Mouse (Mus musculus) erythroblast, embryonic 14.5 days (primary cell): ENCODE results near the gene Colec11. TPM values are rescaled to one million over a fixed set of nuclear protein-coding genes. Genes with fewer than 3 reads are reported as not detected.

ENCODE experiments used
- H3K27me3 ChIP-seq: 2 replicates; pipeline ENCODE4 v1.6.1; 2012; ENCODE audit warnings: inconsistent platforms; ENCODE audit not compliant: control insufficient read depth
- H3K36me3 ChIP-seq: 2 replicates; pipeline ENCODE4 v1.6.1; 2012; ENCODE audit warnings: mild to moderate bottlenecking, inconsistent platforms; ENCODE audit not compliant: control insufficient read depth
- H3K4me1 ChIP-seq: 2 replicates; pipeline ENCODE4 v1.6.1; 2012; ENCODE audit warnings: inconsistent platforms; ENCODE audit not compliant: control insufficient read depth
- H3K4me3 ChIP-seq: replicated peaks from 2 replicates; pipeline ENCODE3; 2012; ENCODE audit warnings: moderate library complexity, mild to moderate bottlenecking, inconsistent platforms
- H3K9me3 ChIP-seq: 2 replicates; pipeline ENCODE4 v1.6.1; 2012; ENCODE audit warnings: low read length, inconsistent platforms, mixed read lengths; ENCODE audit not compliant: control insufficient read depth
- GATA1 ChIP-seq: IDR thresholded peaks from 2 replicates; pipeline ENCODE4 v1.6.1; 2012; ENCODE audit warnings: low read length, inconsistent platforms, mixed read lengths
- TAL1 ChIP-seq: IDR thresholded peaks from 3 replicates; pipeline ENCODE4 v1.6.1; 2012; ENCODE audit warnings: low read length, inconsistent platforms, mixed read lengths
- polyA plus RNA-seq: library from polyadenylated mRNA; stranded (reverse); fragments of >175 nt; gene quantifications from 2 replicates; pipeline ENCODE4 v1.2.3, GENCODE M21; 2012

Colec11 gene
- polyA plus RNA-seq, 1 experiment: not detected

- Histone ChIP-seq H3K36me3 (no peaks in the 10 kb centered on the region), H3K9me3 (no peaks in the 10 kb centered on the region), H3K4me3 (no peak overlapping the region), H3K27me3 (no peaks in the 10 kb centered on the region; the same call in 1 of the 2 replicates), H3K4me1 (no peaks in the 10 kb centered on the region)
- no peak for TF ChIP-seq TAL1
- TF ChIP-seq GATA1: no peak
Observed at GRCm38 (mm10) chr12:28587949-28588348, 35.2 kb downstream of the Colec11 start.

DNA sequence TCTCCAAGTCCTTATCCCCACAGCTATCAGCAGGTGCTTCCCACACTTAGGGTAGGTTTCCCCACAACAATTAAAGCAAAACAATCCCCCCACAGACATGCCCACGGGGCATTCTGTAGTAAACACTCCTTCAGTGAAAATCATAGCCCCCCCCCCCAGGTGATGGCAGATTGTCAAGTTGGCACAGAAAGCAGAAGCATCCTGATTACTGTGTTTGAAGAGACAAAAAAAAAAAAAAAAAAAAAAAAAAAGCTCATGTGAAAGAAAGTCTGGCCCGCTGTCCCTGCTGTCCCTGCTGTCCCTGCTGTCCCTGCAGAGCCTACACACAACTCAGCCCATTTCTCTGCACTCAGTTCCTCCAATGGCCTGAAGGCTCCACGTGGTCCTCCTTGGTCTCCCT lies 39.1 kb downstream of the Colec11 start:
- no peaks in the 10 kb centered on the region for H3K27me3 ChIP-seq
- TF ChIP-seq GATA1: no peak
- TF ChIP-seq TAL1: no peak
- no peaks in the 10 kb centered on the region for H3K9me3 ChIP-seq
- H3K36me3 ChIP-seq: no peaks in the 10 kb centered on the region
- H3K4me1 ChIP-seq: no peaks in the 10 kb centered on the region
- no peak overlapping the region for H3K4me3 ChIP-seq

- H3K36me3 ChIP-seq: no peaks in the 10 kb centered on the region
- TF ChIP-seq TAL1 (no peak), GATA1 (no peak)
- H3K9me3 ChIP-seq: no peaks in the 10 kb centered on the region
- H3K27me3 ChIP-seq: no peaks in the 10 kb centered on the region
- H3K4me1 ChIP-seq: no peaks in the 10 kb centered on the region; the same call in 1 of the 2 replicates
- H3K4me3 ChIP-seq: no peak within 1 kb of the TSS
Observed at GRCm38 (mm10) chr12:28582423-28582822, 40.8 kb downstream of the Colec11 start, which contains the start of gene Allc. Allc (minus strand) TSS chr12:28582523.

GRCm38 (mm10) chr12:28579132-28579531 lies 44.0 kb downstream of the Colec11 start:
- no peaks in the 10 kb centered on the region for H3K9me3 ChIP-seq
- TF ChIP-seq TAL1 (no peak), GATA1 (no peak)
- H3K4me1 ChIP-seq: no peaks in the 10 kb centered on the region; the same call in 1 of the 2 replicates
- no peaks in the 10 kb centered on the region for H3K27me3 ChIP-seq
- no peak overlapping the region for H3K4me3 ChIP-seq
- H3K36me3 ChIP-seq: no peaks in the 10 kb centered on the region

DNA sequence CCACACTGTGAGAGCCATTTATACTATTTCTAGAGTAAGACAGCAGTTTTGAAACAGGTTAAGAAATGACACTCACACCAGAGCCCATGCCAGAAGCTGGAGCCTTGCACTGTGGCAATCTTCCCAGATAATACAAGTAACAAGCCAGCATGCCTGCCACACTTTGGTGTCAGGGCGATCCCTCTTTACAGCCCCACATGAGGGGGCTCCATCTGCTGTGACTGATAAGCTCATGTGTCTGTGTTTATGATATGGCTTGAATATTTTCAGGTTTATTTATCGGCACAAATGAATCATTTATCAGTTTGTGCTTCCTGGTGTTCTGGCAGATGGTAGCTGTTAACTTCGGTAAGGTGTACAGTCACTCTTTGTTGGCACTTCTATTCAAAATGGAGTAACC lies 45.0 kb downstream of the Colec11 start:
- Histone ChIP-seq H3K36me3 (no peaks in the 10 kb centered on the region), H3K27me3 (no peaks in the 10 kb centered on the region), H3K4me3 (no peak overlapping the region), H3K9me3 (peaks cover 2% of the 10 kb centered on the region; the same call in 1 of the 2 replicates), H3K4me1 (no peaks in the 10 kb centered on the region; the same call in 1 of the 2 replicates)
- no peak for TF ChIP-seq GATA1
- TF ChIP-seq TAL1: no peak

GRCm38 (mm10) chr12:28575366-28576070 lies 47.7 kb downstream of the Colec11 start:
- Histone ChIP-seq H3K4me3 (no peak overlapping the region), H3K4me1 (no peaks in the 10 kb centered on the region; the same call in 1 of the 2 replicates), H3K9me3 (peaks cover 2% of the 10 kb centered on the region; the same call in 1 of the 2 replicates), H3K27me3 (no peaks in the 10 kb centered on the region), H3K36me3 (no peaks in the 10 kb centered on the region)
- TF ChIP-seq TAL1 (no peak), GATA1 (no peak)

DNA sequence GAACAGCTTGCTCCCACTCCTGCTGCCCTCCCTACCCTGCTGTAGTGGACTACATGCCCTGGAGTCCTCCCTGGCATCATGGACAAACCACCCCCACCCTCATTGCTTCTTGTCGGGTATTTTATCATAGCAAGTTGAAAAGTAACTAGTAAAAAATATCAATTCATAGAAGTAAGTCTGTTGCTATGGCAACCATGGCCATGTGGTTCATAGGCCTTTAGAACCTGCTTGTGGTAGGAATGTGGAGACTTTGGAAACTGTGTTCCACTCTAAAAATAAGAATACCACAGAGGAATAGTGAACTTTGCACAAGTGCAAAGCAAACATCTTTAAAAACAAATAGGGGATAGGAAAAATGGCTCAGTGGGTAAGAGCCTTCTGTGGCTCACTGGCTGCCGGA lies 50.9 kb downstream of the Colec11 start:
- no peaks in the 10 kb centered on the region for H3K36me3 ChIP-seq
- H3K4me1 ChIP-seq: no peaks in the 10 kb centered on the region; the same call in 1 of the 2 replicates
- TF ChIP-seq TAL1 (no peak), GATA1 (no peak)
- H3K9me3 ChIP-seq: peaks cover 2% of the 10 kb centered on the region; the same call in 1 of the 2 replicates
- no peak overlapping the region for H3K4me3 ChIP-seq
- no peaks in the 10 kb centered on the region for H3K27me3 ChIP-seq

DNA sequence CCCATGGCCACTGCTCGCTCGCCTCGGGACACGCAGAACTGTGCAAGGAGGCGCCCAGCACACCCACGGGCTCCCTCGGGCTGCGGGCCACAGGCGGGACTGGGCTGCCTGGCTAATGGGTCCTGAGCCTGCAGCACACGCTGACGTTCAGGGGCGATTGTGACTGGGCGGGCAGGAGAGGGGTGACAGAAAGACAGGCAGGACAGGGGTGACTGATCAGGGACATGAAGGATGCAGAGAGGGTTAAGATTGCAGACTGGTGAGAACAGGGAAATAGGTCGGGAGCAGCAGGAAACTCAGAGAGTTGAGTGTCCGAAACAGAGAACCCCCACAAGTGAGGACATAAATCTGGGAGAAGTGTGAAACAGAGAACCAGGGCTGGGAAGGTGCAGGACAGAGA lies 70.9 kb downstream of the Colec11 start, which contains the start of gene Dcdc2c:
Dcdc2c (minus strand) TSS at position 101 of the 400 bp plus-strand sequence.
- H3K4me3 ChIP-seq: no peak within 1 kb of the TSS
- TF ChIP-seq TAL1 (no peak), GATA1 (no peak)
- no peaks in the 10 kb centered on the region for H3K4me1 ChIP-seq
- peaks cover 5% of the 10 kb centered on the region; the same call in 1 of the 2 replicates for H3K9me3 ChIP-seq
- no peaks in the 10 kb centered on the region for H3K36me3 ChIP-seq
- H3K27me3 ChIP-seq: peaks cover 3% of the 10 kb centered on the region

GRCm38 (mm10) chr12:28551775-28552174 lies 71.4 kb downstream of the Colec11 start:
- TF ChIP-seq GATA1 (no peak), TAL1 (no peak)
- Histone ChIP-seq H3K4me1 (no peaks in the 10 kb centered on the region), H3K36me3 (no peaks in the 10 kb centered on the region), H3K4me3 (no peak overlapping the region), H3K9me3 (peaks cover 5% of the 10 kb centered on the region; the same call in 1 of the 2 replicates), H3K27me3 (peaks cover 3% of the 10 kb centered on the region)

DNA sequence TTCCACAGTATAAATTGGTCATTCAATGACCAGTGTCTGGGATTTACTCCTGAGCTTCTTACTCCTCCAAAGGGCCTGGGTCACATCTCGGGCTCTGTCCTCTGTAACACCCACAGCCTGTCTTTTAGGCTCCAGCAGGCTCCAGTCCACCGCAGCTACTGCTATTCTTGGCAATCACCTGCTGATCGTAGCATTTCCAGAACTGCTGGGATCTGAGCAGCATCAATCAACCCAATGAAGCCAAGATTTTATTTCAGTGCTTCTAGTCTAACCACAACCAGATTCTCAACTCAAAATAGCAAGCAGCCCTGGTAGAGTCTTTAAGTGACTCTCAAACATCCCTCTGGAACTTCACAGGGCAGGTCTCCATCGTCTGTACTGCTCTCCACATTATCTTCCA lies 74.3 kb downstream of the Colec11 start:
- Histone ChIP-seq H3K4me1 (no peaks in the 10 kb centered on the region), H3K9me3 (peaks cover 2% of the 10 kb centered on the region; the same call in 1 of the 2 replicates), H3K4me3 (no peak overlapping the region), H3K36me3 (no peaks in the 10 kb centered on the region), H3K27me3 (peaks cover 3% of the 10 kb centered on the region)
- TF ChIP-seq TAL1 (no peak), GATA1 (no peak)

Other genes starting within 250 kb of the Colec11 start
- 0.04 TPM in 1 of 2 replicates, not detected in the other for gene Dcdc2c, start 71.0 kb downstream of the Colec11 start, polyA plus RNA-seq
- not detected in 2 replicates for gene Allc, start 40.9 kb downstream of the Colec11 start, polyA plus RNA-seq
- 20.4 and 24.6 TPM in 2 replicates for gene Rps7, start 12.6 kb upstream of the Colec11 start, polyA plus RNA-seq
- 0.33 and 0.76 TPM in 2 replicates for gene Rnaseh1, start 26.2 kb upstream of the Colec11 start, polyA plus RNA-seq
- 0.11 and 0.27 TPM in 2 replicates for gene Adi1, start 51.9 kb upstream of the Colec11 start, polyA plus RNA-seq
- gene Trappc12, start 127.1 kb upstream of the Colec11 start, polyA plus RNA-seq: 0.72 and 0.85 TPM in 2 replicates
- 4.5 and 4.6 TPM in 2 replicates for gene Eipr1, start 128.4 kb upstream of the Colec11 start, polyA plus RNA-seq